Mouse (Mus musculus): ENCODE results near the gene Tm9sf1.

Tm9sf1 gene

DNA sequence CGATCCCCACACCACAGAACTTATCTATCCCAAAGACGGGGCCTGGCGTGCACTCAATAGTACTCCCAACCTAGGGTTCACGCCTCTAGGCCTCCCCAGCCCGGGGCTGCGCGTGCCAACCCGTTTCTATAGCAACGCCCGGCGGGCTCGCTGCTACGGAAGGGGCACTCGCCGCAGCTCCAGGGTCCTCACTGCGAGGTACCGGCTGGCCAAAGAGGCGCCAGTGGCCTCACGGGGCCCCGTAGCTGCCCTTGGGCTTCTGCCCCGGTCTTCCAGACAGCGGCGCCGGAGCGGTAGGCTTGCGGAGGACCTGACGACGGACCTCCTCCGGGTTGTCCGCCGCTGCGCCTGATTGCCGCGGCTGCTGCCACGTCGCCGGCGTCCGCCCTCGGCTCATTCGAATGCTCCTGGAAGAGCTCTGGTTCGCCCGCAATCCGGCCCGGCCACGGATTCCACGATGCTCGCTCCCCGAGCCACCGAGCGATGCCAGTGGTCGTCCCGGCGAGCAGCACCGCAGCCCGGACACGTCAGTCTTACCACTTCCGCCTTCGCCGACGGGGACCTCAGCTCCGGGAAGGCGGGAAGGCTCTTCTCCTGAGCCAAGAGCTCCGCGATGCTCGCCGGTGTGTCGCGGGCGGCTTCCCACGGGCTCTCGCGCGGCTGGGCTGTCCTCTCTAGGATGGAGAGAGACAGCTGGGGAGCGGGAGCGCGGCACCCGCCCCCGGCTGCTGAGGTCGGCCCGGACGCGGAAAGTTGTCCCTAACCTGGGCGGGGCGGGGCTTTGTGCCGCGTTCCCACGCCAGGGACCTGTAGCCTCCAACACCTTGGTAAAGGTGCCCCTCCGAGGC lies at the start of gene Tm9sf1:
Tm9sf1 (minus strand) TSS at position 747 of the 848 bp plus-strand sequence.
- DNase-seq (ENCODE audit: low read depth in 2 of 2, low spot score in 2 of 2) = peak; percentile 71 to 76

DNA sequence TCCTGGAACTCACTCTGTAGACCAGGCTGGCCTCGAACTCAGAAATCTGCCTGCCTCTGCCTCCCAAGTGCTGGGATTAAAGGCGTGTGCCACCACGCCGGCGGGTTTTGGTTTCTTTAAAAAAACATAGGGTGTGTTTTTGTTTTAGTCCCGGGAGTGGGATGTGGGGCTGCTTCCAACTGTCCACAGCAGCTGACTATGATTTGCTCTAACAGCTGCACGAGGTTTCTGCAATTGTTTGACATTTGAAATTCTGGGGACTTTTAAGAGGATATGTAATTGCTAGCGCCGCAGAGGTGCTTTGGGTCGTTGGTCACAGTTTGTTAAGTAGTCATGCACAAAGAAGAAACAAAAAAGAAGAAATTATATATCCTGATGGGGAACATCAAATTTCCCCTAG lies 45.8 kb upstream of the Tm9sf1 start:
- no peak for DNase-seq (ENCODE audit: low read depth in 2 of 2, low spot score in 2 of 2)

DNA sequence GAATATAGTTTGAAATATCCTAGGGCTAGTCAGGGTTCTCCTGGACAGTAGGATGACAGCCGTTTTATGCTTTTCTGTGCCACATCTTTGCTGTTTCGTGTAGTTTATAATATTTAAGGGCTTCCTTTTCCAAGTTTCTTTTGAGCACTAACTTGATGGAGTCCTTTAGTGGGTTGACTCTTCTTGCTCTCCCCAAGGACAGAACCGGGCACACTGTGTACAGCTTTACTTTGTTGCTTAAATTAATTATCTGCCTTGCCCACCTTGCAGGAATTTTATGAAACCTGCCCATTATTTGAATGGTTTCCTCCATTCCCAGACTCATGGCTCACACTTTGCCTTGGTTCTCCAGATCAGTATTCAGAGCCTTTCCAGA lies 38.5 kb upstream of the Tm9sf1 start:
- no peak for DNase-seq (ENCODE audit: low read depth in 2 of 2, low spot score in 2 of 2)

DNA sequence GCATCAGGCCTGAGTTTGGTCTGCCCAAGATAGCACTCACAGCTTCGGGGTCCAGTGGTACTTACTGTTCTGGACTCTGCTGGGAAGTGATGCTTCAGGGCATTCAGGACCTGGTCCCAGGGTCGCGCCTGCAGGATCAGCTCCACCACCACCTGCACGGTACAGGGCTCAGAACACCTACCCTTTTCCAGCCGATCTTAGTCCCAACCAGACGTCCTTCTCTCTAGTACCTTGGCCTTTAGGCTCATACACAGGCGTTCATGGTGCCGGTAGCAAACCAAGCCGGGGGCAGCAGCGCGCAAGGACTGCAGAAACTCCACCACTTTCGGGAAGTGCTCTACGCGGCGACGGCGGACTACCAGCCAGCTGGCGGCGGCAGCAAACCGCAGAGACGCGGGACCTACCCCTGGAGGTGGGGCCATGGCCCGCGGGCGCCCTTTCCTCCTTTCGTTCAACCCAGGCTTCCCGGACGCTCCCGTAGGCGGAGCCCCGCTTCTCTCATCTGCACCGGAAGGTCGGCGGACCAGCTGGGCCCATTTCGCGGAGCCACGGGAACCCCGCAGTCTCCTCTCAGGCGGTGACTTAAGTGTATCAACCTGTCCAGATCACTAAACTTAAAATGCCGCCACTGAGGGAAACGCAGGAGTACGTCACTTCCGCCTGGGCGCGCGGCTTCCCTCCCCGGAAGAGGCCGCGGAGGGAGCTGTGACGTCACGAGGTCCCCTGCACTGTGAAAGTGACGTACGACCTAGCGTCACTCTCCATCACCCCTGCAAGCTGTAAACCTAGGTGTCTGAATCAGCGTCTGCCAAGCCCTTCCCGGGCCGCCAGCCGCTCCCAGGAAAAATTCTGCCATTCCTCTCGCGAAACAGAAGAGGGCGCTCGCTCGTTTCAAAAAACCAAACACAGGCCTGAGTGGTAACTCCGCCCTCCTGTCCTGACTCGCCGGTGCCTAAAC lies 37.8 kb upstream of the Tm9sf1 start, which contains the start of gene Tinf2:
Tinf2 (minus strand) TSS at position 661 of the 958 bp plus-strand sequence.
- DNase-seq (ENCODE audit: low read depth in 2 of 2, low spot score in 2 of 2) = peak; percentile 93 to 94

DNA sequence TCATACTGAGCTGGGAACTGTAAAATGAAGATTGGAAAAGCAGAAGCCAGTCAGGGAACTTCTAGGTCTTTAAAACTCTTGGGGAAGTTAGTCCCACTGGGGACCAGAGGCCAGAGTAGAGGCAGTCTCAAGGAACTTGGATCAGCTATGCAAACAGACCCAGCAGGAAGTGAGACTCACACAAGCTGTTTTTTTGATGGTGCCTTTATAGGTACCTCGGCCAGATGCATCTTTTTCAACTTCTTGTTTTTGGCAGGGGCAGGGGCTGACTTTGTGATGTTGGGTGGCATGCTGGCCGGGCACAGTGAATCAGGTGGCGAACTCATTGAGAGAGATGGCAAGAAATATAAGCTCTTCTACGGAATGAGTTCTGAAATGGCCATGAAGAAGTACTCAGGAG lies 34.0 kb upstream of the Tm9sf1 start:
- no peak for DNase-seq (ENCODE audit: low read depth in 2 of 2, low spot score in 2 of 2)

DNA sequence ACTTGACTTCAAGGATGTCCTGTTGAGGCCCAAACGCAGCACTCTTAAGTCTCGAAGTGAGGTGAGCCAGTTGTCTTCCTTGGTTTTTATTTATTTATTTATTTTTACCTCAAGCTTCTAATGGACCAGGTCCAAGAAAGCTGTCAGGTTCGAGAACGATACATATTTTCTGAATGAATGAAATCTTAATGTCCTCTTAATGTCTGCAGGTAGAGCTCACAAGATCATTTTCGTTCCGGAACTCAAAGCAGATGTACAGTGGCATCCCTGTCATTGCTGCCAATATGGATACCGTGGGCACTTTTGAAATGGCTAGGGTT lies 29.1 kb upstream of the Tm9sf1 start:
- DNase-seq (ENCODE audit: low read depth in 2 of 2, low spot score in 2 of 2) = no peak

DNA sequence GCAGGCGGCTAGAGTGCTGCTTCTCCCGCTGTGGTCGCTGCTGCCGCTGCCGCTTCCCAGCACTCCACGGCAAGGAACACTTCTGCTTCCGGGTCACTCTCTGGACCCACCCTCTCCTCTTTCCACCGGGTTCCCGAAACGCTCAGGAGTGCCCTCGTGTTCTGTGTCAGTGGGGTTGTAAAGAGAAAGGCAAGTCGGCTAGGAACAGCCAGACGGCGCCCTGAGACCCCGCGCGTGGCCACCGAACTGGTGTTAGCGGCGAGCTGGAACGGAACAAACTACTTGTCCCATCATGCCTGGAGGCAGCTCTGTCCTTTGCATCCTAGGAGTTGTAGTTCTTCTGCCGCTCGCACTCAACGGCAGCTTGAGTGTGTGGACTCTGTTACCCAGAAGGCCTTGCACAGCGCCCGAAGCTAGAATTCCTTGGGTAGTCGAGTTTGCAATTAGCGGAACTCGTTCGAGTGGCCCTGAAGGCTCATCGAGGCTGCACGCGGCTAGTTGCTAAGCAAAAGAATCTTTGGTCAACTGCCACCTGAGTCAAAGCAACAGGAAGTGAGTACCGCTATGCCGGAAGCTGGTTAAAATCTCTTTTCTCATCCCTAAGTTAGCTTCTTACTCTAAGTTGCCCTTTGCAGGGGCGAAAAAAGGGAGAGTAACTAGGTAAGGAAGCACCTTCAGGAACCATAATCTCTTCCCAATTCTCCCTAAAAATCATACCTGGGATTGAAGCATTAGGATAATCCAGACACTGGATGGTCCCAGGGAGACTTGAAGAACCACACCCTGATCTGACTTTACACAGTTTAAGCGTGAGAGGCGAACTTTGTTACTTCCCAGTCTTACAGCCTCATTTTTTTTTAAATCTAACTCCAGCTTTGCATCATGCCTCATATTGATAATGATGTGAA lies 28.5 kb upstream of the Tm9sf1 start, which contains the start of the genes Gmpr2 and Nedd8:
Gmpr2 (plus strand) TSS at position 109 of the 908 bp plus-strand sequence.
Nedd8 (minus strand) TSS at position 292 of the 908 bp plus-strand sequence.
- DNase-seq (ENCODE audit: low read depth in 2 of 2, low spot score in 2 of 2) = peak; percentile 83 to 85

DNA sequence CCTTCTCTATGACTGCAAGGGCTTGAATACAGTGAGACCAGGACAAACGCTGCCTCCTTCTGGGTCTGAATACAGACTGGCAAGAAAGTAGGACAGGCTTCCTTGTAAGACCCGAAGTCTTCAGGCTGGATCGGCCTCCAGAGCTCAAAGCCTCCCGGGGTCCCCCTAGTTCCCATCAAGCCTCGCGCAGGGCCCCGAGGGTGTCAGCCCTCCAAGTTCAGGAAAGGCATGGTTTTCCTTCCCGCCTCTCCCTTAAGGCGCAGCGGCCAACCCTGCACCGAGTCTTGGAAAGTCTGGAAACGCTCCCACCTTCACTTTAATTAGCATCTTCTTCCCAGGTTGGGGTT lies 27.9 kb upstream of the Tm9sf1 start:
- no peak for DNase-seq (ENCODE audit: low read depth in 2 of 2, low spot score in 2 of 2)

DNA sequence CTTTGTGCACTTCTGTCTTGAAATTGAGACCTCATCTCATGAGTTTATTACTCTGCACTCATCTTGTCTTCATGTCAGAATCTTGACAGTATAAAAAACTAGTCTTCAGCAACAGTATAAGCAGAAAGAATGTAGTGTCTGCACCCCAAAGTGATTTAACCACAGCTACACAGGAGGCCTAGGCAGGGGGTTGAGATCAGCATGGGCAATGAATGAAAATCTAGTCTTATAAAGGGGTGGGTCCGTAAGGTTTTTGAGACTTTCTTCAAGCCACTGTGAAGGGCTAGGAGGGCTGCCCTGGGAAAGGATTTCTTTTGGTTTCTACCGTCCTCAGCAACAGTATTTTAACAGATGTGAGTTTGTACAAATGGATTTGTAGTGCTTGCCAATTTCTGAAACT lies 17.0 kb upstream of the Tm9sf1 start:
- no peak for DNase-seq (ENCODE audit: low read depth in 2 of 2, low spot score in 2 of 2)

DNA sequence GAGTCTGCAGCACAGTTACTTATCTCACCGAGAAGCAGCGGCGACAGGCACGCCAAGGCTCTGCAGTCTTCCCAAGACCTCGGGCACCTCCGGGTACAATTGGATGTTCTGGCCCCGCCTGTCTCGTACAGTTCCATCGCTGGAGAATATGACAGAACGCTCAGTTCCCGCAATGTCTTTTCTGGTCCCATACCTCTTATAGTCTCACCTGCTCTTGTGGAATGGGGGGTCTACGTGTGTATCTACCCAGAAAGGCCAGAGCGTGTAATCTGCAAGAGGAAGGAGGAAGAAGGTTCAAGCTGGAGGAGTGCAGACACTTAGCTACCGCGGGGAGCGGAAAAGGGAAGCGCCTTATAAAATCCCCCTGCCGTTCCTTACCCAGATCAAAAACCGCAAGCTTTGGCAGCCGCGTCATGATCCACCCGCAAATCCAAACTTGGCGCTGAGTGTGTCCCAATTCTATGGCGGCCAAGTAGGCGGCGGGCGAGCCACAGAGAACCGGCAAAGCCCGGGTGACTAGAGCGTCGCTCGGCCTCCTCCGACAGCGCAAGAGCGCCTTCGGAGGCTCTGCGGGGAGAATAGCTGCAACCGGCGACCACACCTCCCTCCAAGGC lies 16.5 kb upstream of the Tm9sf1 start, which contains the start of gene Mdp1:
Mdp1 (minus strand) TSS at position 549 of the 614 bp plus-strand sequence.
- peak; percentile 66 to 70 for DNase-seq (ENCODE audit: low read depth in 2 of 2, low spot score in 2 of 2)

DNA sequence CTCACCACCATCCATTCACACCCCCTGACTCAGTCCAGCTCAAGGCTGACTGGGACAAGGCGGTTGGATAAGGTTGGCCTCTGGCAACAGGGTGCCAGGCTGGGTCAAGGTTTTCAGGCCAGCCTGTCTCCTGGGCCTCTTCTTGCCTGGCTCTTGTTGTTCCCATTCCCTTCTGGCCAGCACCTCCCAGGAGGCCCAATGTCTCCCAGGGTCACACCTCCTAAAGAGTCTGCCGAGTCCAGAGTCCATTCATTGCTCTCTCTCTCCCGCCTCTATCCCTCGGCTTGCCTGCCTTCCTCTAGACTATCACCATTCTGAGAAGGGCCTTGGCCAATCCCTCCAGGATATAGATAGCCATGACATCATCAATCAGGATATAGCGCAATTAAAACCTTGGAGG lies 14.4 kb upstream of the Tm9sf1 start:
- no peak for DNase-seq (ENCODE audit: low read depth in 2 of 2, low spot score in 2 of 2)

DNA sequence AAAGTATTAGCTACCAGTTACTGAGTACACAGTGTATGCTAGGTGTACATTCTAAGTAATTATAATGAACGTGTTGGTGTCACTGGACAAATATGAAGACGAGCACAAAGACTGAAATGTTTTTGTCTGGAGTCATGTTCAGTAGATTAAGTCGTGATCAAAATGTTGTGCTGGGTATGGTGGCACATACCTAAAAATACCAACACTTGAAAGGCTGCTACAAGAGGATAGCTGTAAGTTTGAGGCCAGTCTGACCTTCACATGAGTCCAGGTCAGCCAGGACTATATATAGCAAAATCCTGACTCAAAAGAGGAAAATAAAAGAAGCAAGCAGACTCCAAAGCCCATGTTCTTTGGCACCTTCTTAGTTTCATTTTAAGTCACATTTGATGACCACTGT lies 13.3 kb upstream of the Tm9sf1 start:
- DNase-seq (ENCODE audit: low read depth in 2 of 2, low spot score in 2 of 2) = no peak

DNA sequence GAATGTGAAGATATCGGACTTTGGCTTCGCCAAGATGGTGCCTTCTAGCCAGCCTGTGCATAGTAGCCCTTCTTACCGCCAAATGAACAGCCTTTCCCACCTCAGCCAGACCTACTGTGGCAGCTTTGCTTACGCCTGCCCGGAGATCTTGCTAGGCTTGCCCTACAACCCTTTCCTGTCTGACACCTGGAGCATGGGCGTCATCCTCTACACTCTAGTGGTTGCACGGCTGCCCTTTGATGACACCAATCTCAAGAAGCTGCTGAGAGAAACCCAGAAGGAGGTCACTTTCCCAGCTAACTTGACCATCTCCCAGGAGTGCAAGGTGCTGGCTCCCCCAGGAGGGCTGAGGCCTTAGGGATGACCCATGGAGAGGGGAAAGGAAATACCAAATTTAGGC lies 7.9 kb upstream of the Tm9sf1 start:
- no peak for DNase-seq (ENCODE audit: low read depth in 2 of 2, low spot score in 2 of 2)

DNA sequence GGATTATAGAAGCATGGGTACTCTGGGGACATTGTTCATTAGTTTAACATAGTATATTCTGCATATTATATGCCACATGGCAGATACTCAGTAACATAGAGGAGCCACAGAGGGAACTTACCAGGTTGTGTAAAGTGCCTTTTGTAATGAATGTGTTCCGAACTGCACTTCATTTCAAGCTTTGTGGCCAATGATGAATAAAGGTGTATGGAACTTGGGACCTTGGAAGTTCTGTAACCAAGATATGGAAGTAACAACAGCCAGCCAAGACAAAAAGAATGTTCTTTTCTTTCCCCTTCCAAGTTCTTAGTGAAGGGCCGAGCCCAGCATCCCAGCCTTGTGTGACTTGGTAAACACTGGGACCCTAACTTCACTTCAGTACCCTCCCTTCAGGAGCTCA lies 6.3 kb upstream of the Tm9sf1 start, which contains the start of gene Tssk4:
Tssk4 (plus strand) TSS at position 301 of the 400 bp plus-strand sequence.
- no peak for DNase-seq (ENCODE audit: low read depth in 2 of 2, low spot score in 2 of 2)

DNA sequence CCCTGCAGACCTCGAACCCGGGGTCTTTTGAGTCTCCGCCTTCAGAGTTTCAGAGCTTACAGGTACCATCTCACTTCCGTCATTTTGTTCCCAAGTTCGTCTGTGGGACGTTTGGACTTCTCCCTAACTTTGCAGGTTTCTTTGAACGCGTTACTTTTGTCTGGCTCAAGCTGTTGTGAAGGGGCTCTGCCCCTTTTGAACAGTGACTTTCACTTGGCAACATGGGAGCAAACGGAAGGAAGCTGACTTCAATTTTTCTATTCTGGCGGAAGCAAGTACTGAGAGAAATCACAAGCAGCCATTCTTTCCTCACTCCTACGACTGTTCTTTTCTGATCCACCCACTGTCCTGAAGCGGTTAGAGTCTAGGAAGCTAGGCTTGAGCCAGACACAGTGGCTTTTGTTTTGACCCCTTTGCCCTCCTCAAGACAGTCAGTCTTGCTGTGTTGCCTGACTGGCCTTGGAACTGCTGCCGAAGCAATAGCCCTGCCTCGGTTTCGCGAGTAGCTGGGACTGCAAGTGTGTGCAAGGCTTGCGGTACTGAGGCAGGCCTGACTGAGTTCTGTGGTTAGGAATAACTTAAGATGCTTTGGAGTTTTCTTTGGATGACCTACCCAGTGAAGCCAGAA lies 769 bp upstream of the Tm9sf1 start:
- peak; percentile 13 to 35 for DNase-seq (ENCODE audit: low read depth in 2 of 2, low spot score in 2 of 2)

DNA sequence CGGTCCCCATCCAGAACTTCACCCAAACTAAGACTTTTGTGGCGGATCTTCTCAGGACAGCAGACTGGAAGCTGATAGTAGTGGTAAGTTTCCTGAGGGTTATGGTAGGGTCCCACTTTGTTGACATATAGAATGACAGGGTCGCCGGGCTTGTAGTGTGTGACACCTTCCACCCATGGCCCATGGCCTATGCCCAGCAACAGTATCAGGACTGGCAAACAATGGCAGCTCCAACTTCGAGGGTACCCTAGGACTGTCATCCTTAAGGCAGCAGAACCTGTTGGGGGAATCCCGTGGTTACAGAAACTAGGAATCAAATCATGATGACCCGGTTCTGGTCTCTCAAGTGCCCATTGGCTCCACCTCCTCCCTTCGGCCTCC lies 937 bp downstream of the Tm9sf1 start:
- no peak for DNase-seq (ENCODE audit: low read depth in 2 of 2, low spot score in 2 of 2)

DNA sequence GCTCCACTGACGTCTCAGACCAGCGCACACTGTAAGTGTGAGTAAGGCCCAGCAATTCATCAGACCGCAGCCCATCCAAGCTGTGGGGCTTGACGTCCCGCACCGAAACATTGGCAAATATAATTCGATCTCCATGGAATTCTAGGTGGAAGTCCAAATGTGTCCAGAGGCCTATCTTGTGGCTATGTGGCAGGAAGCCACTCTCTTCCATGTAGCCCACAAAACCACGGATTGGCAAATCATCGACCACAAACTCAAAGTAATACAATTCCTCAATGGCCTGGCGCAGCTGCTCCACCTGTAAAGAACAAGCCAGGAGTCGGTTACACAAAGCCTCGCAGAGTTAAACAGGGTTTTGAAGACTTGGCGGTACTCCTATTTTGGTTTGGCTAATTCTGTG lies 2.3 kb downstream of the Tm9sf1 start:
- DNase-seq (ENCODE audit: low read depth in 2 of 2, low spot score in 2 of 2) = no peak

DNA sequence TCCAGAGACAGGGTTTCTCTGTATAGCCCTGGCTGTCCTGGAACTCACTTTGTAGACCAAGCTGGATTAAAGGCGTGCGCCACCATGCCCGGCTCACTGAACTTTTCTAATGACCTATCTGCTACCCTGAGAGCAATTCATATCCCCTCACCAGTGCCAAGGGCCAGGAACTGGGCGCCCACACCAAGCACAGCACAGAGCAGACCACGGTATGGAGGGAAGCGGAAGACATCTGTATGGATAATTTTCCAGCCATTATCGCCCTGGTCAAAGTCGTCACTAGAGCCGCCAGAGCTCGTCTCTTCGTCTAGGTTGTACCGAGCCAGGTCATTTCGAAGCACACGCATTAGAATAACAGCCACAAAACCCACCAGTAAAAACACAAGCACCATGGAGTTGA lies 2.8 kb downstream of the Tm9sf1 start:
- DNase-seq (ENCODE audit: low read depth in 2 of 2, low spot score in 2 of 2) = no peak

DNA sequence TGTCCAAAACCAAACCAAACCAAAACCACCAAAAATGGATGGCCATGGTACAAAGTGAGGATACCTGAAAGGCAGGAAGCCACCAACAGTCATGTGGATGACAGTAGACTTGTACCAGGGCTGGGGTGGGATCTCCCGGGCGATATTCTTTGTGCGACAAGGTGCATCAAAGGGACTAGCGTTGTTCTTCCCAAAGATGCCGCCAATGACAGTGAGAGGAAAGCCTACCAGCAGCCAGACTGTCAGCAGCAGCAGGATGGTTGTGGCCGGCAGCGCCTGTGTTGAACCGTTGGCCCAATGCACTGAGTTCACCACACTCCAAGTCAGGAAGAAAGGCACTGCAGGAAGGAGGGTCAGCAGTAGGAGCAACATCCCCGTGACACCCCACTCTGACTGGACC lies 5.8 kb downstream of the Tm9sf1 start, which contains the start of gene Gm49378:
Gm49378 (minus strand) TSS at position 101 of the 400 bp plus-strand sequence.
- no peak for DNase-seq (ENCODE audit: low read depth in 2 of 2, low spot score in 2 of 2)

DNA sequence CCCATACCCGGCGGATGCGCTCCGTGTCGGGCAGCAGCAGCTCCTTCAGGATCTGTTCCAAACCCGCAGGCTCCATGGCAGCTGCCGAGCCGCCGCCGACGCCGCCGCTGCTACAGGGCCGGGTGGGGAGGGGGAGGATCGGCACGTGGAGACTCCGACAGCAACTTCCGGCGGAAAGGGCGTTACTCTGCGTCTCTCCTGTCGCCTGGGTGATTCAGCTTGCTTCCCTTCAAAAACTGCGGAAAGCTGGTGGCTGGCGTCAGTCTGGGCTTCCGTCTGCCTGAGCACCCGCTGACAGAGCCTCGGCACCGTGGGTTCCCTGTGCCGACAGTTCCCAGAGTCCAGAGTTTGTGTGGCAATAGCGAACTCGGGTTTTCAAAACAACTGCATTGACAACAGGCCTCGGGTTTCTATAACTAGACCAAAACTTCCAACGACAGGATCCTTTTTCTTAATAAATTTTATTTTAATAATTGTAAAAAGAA lies 8.0 kb downstream of the Tm9sf1 start, which contains the start of gene Ipo4:
Ipo4 (minus strand) TSS at position 435 of the 485 bp plus-strand sequence.
- peak; percentile 76 to 82 for DNase-seq (ENCODE audit: low read depth in 2 of 2, low spot score in 2 of 2)
